Mouse (Mus musculus): ENCODE measurements around the gene Ccdc47. TPM values are rescaled to one million over a fixed set of nuclear protein-coding genes. Genes with fewer than 3 reads are reported as not detected.

The Ccdc47 gene
- polyA plus RNA-seq, 1 experiment from 2014 or later = 91.5 TPM

- H3K9ac ChIP-seq = 0 out of 2 replicates have a peak overlapping the region, but pooled peaks have one; percentile 89
- no peak for ATAC-seq
- 58% methylated on average over 14 of the region's 14 CpGs for WGBS
Measured at GRCm38 (mm10) chr11:106158081-106158929, 57.8 kb downstream of the Ccdc47 start.

GRCm38 (mm10) chr11:106157154-106157553, 59.0 kb downstream of the Ccdc47 start:
- no peaks in the 10 kb centered on the region for H3K9me3 ChIP-seq
- no peak overlapping the region for H3K27ac ChIP-seq
- H3K27me3 ChIP-seq (replicated peaks) = no peaks in the 10 kb centered on the region
- peaks cover 21% of the 10 kb centered on the region for H3K36me3 ChIP-seq
- peaks cover 31% of the 10 kb centered on the region for H3K4me1 ChIP-seq (replicated peaks)
- no peak overlapping the region for H3K4me3 ChIP-seq (replicated peaks)
- ATAC-seq = no peak
- 79% methylated on average over 7 of the region's 7 CpGs for WGBS
- no peak overlapping the region for H3K9ac ChIP-seq
- no peak overlapping the region for H3K4me2 ChIP-seq (replicated peaks)

More at GRCm38 (mm10) chr11:106158081-106158929, 57.8 kb downstream of the Ccdc47 start:
- Histone ChIP-seq H3K27ac (0 out of 2 replicates have a peak overlapping the region, but pooled peaks have one; percentile 92), H3K36me3 (peaks cover 20% of the 10 kb centered on the region), H3K4me1 (replicated peaks) (peaks cover 31% of the 10 kb centered on the region), H3K4me2 (replicated peaks) (peak overlapping the region; percentile 92), H3K27me3 (replicated peaks) (no peaks in the 10 kb centered on the region), H3K4me3 (replicated peaks) (peak overlapping the region; percentile 80; the same call in 1 of the 2 replicates), H3K9me3 (no peaks in the 10 kb centered on the region)

GRCm38 (mm10) chr11:106156257-106156656, 59.9 kb downstream of the Ccdc47 start:
- ATAC-seq = no peak
- Histone ChIP-seq H3K4me3 (replicated peaks) (no peak overlapping the region), H3K4me2 (replicated peaks) (no peak overlapping the region), H3K9me3 (no peaks in the 10 kb centered on the region), H3K9ac (no peak overlapping the region), H3K4me1 (replicated peaks) (peaks cover 30% of the 10 kb centered on the region), H3K36me3 (peaks cover 29% of the 10 kb centered on the region), H3K27ac (no peak overlapping the region), H3K27me3 (replicated peaks) (no peaks in the 10 kb centered on the region)
- 79% methylated on average over 1 of the region's 1 CpGs for WGBS

GRCm38 (mm10) chr11:106155761-106156160, 60.4 kb downstream of the Ccdc47 start:
- Histone ChIP-seq H3K27ac (no peak overlapping the region), H3K27me3 (replicated peaks) (no peaks in the 10 kb centered on the region), H3K4me2 (replicated peaks) (no peak overlapping the region), H3K9me3 (no peaks in the 10 kb centered on the region), H3K4me1 (replicated peaks) (peaks cover 25% of the 10 kb centered on the region), H3K4me3 (replicated peaks) (no peak overlapping the region), H3K9ac (no peak overlapping the region), H3K36me3 (peaks cover 33% of the 10 kb centered on the region)
- no peak for ATAC-seq
- WGBS = 58% methylated on average over 3 of the region's 3 CpGs

GRCm38 (mm10) chr11:106154770-106155169, 61.4 kb downstream of the Ccdc47 start:
- peaks cover 23% of the 10 kb centered on the region for H3K4me1 ChIP-seq (replicated peaks)
- ATAC-seq = no peak
- no peaks in the 10 kb centered on the region for H3K9me3 ChIP-seq
- H3K36me3 ChIP-seq = peaks cover 41% of the 10 kb centered on the region
- no peak overlapping the region for H3K9ac ChIP-seq
- no peak overlapping the region for H3K4me2 ChIP-seq (replicated peaks)
- no peak overlapping the region for H3K4me3 ChIP-seq (replicated peaks)
- WGBS = 68% methylated on average over 2 of the region's 2 CpGs
- no peaks in the 10 kb centered on the region for H3K27me3 ChIP-seq (replicated peaks)
- no peak overlapping the region for H3K27ac ChIP-seq

GRCm38 (mm10) chr11:106154091-106154490, 62.1 kb downstream of the Ccdc47 start:
- H3K27ac ChIP-seq = no peak overlapping the region
- peaks cover 48% of the 10 kb centered on the region for H3K36me3 ChIP-seq
- no peak for ATAC-seq
- no peak overlapping the region for H3K4me2 ChIP-seq (replicated peaks)
- 78% methylated on average over 5 of the region's 5 CpGs for WGBS
- no peak overlapping the region for H3K4me3 ChIP-seq (replicated peaks)
- peaks cover 17% of the 10 kb centered on the region for H3K4me1 ChIP-seq (replicated peaks)
- H3K9ac ChIP-seq = no peak overlapping the region
- no peaks in the 10 kb centered on the region for H3K27me3 ChIP-seq (replicated peaks)
- H3K9me3 ChIP-seq = no peaks in the 10 kb centered on the region

- Histone ChIP-seq H3K9me3 (no peaks in the 10 kb centered on the region), H3K4me2 (replicated peaks) (no peak overlapping the region), H3K27me3 (replicated peaks) (no peaks in the 10 kb centered on the region), H3K9ac (no peak overlapping the region), H3K4me1 (replicated peaks) (0 out of 2 replicates have a peak, but pooled peaks cover 4% of the 10 kb centered on the region), H3K4me3 (replicated peaks) (no peak overlapping the region), H3K27ac (no peak overlapping the region), H3K36me3 (peaks cover 52% of the 10 kb centered on the region)
- ATAC-seq = no peak
- 84% methylated on average over 8 of the region's 8 CpGs for WGBS
Measured at GRCm38 (mm10) chr11:106152132-106152531, 64.0 kb downstream of the Ccdc47 start.

GRCm38 (mm10) chr11:106151219-106151618, 64.9 kb downstream of the Ccdc47 start:
- peak; percentile 67; the same call in 1 of the 2 replicates for ATAC-seq
- peaks cover 47% of the 10 kb centered on the region for H3K36me3 ChIP-seq

More at GRCm38 (mm10) chr11:106151219-106151618, 64.9 kb downstream of the Ccdc47 start:
- Histone ChIP-seq H3K4me1 (replicated peaks) (no peaks in the 10 kb centered on the region), H3K4me3 (replicated peaks) (no peak overlapping the region), H3K27me3 (replicated peaks) (no peaks in the 10 kb centered on the region), H3K4me2 (replicated peaks) (no peak overlapping the region), H3K9me3 (no peaks in the 10 kb centered on the region), H3K27ac (no peak overlapping the region), H3K9ac (no peak overlapping the region)
- WGBS = 77% methylated on average over 3 of the region's 3 CpGs

Other genes with a start within 250 kb of the Ccdc47 start
- gene Ace, start 248.4 kb downstream of the Ccdc47 start, polyA plus RNA-seq (2015; fragmentation: Nextera tagmentation; extraction: Ambion mirVana) = 6.9 and 11.1 TPM in 2 replicates
- gene Ace3, start 221.7 kb downstream of the Ccdc47 start, polyA plus RNA-seq (2015; fragmentation: Nextera tagmentation; extraction: Ambion mirVana) = not detected in 2 replicates
- gene Kcnh6, start 208.2 kb downstream of the Ccdc47 start, polyA plus RNA-seq (2015; fragmentation: Nextera tagmentation; extraction: Ambion mirVana) = 2.2 and 2.5 TPM in 2 replicates
- 51.6 and 52.3 TPM in 2 replicates for gene Dcaf7, start 179.5 kb downstream of the Ccdc47 start, polyA plus RNA-seq (2015; fragmentation: Nextera tagmentation; extraction: Ambion mirVana)
- 12.0 and 14.0 TPM in 2 replicates for gene Taco1, start 150.3 kb downstream of the Ccdc47 start, polyA plus RNA-seq (2015; fragmentation: Nextera tagmentation; extraction: Ambion mirVana)
- gene Map3k3, start 131.7 kb downstream of the Ccdc47 start, polyA plus RNA-seq (2015; fragmentation: Nextera tagmentation; extraction: Ambion mirVana) = 14.2 and 18.0 TPM in 2 replicates
- not detected in 2 replicates for gene Gm10840, start 55.5 kb downstream of the Ccdc47 start, polyA plus RNA-seq (2015; fragmentation: Nextera tagmentation; extraction: Ambion mirVana)
- gene Limd2, start 55.5 kb downstream of the Ccdc47 start, polyA plus RNA-seq (2015; fragmentation: Nextera tagmentation; extraction: Ambion mirVana) = 94.0 and 108 TPM in 2 replicates
- gene Strada, start 14.2 kb downstream of the Ccdc47 start, polyA plus RNA-seq (2015; fragmentation: Nextera tagmentation; extraction: Ambion mirVana) = 14.0 and 14.9 TPM in 2 replicates
- gene Ddx42, start 582 bp upstream of the Ccdc47 start, polyA plus RNA-seq (2015; fragmentation: Nextera tagmentation; extraction: Ambion mirVana) = 58.1 and 62.9 TPM in 2 replicates
- gene Ftsj3, start 39.7 kb upstream of the Ccdc47 start, polyA plus RNA-seq (2015; fragmentation: Nextera tagmentation; extraction: Ambion mirVana) = 52.5 and 56.3 TPM in 2 replicates
- gene Psmc5, start 39.8 kb upstream of the Ccdc47 start, polyA plus RNA-seq (2015; fragmentation: Nextera tagmentation; extraction: Ambion mirVana) = 247 and 259 TPM in 2 replicates
- 60.6 and 61.5 TPM in 2 replicates for gene Smarcd2, start 56.6 kb upstream of the Ccdc47 start, polyA plus RNA-seq (2015; fragmentation: Nextera tagmentation; extraction: Ambion mirVana)
- gene Tcam1, start 60.3 kb upstream of the Ccdc47 start, polyA plus RNA-seq (2015; fragmentation: Nextera tagmentation; extraction: Ambion mirVana) = 0.31 and 0.33 TPM in 2 replicates
- not detected in 2 replicates for gene Gh, start 85.5 kb upstream of the Ccdc47 start, polyA plus RNA-seq (2015; fragmentation: Nextera tagmentation; extraction: Ambion mirVana)
- 2.9 and 3.0 TPM in 2 replicates for gene Cd79b, start 98.4 kb upstream of the Ccdc47 start, polyA plus RNA-seq (2015; fragmentation: Nextera tagmentation; extraction: Ambion mirVana)
- 0.03 and 0.05 TPM in 2 replicates for gene Scn4a, start 136.9 kb upstream of the Ccdc47 start, polyA plus RNA-seq (2015; fragmentation: Nextera tagmentation; extraction: Ambion mirVana)
- gene Prr29, start 149.1 kb upstream of the Ccdc47 start, polyA plus RNA-seq (2015; fragmentation: Nextera tagmentation; extraction: Ambion mirVana) = 0.34 and 0.69 TPM in 2 replicates
- 38.1 and 39.3 TPM in 2 replicates for gene Icam2, start 171.7 kb upstream of the Ccdc47 start, polyA plus RNA-seq (2015; fragmentation: Nextera tagmentation; extraction: Ambion mirVana)

Data from intestine, embryonic 15.5 days (tissue).